Mouse (Mus musculus): ENCODE measurements around the gene Ldlrap1.

Ldlrap1 gene

DNA sequence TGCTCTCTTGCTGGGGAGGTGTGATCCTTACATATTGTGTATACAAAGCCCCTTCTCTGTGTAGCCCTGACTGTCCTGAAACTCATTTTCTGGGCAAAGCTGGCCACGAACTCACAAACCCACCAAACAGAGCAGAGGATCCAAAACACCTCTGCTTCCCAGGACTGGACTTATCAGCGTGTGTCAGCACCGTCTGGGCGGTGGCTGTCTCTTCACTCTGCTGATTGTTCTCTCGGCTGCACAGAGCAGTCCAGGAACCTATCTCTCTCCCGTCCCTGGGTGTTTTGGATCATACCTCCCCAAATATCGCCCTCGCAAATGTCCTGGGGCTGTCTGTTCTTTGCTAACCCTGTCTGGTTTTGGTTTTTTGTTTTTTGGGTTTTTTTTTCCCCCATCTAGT lies 48.3 kb downstream of the Ldlrap1 start:
- DNase-seq (ENCODE audit: low spot score in 2 of 2): no peak

DNA sequence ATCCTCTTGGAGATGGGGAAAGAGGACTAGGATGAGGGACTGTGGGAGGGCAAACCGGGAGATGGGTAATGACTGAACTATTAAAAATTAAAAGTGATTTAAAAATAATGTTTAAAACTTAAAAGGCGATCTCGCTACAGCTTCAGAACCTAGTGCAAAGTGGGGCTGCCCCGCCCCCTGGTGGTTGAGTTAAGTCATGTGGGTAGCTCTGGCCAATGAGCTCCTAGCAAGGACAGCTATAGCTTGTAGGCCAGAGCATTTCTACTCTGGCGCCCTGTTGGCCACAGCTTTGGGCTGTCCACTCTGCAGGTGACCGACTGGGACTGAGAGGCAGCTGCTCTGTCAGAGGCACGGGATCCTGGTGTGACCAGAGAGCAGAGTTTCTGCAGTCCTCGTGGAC lies 53.9 kb downstream of the Ldlrap1 start:
- DNase-seq (ENCODE audit: low spot score in 2 of 2): peak; percentile 52 to 75

DNA sequence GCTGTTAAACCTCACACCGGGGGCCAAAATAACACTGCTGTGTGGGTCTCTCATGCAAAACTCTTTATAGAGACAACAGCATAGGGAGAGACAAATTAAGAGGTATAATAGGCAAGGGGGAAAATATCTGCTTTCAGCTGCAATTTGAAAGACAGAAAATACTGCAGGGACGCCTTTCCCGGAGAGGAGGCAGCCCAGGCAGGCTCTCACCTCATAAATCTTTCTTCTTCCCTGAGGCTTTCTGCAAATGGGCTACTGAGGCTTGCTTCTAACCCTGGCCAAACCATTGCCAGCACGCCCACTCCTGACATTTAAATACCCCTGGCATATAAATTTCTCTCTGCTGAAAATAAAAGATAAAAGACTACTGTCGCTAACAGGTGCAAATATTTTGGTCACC lies 62.5 kb downstream of the Ldlrap1 start:
- DNase-seq (ENCODE audit: low spot score in 2 of 2): no peak

DNA sequence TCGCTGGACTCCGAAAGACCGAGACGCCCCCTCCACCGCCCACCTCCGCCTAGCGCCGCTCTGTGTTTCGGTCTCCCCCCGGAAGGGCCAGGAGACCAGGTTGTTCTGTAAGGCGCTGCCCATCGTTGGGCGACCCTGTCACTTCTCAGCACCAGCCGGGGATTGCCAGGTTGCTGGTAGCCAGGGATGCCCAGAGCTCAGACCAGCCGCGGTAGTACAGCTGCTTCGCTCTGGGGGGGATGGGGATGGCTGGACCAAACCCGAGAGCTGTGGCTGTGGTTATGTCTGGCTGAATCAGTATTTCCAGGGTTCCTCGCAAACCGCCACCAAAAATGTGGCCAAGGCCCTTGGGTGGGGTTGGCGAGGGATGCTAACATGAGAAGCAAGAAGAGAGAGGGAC lies 63.2 kb downstream of the Ldlrap1 start:
- no peak for DNase-seq (ENCODE audit: low spot score in 2 of 2)

DNA sequence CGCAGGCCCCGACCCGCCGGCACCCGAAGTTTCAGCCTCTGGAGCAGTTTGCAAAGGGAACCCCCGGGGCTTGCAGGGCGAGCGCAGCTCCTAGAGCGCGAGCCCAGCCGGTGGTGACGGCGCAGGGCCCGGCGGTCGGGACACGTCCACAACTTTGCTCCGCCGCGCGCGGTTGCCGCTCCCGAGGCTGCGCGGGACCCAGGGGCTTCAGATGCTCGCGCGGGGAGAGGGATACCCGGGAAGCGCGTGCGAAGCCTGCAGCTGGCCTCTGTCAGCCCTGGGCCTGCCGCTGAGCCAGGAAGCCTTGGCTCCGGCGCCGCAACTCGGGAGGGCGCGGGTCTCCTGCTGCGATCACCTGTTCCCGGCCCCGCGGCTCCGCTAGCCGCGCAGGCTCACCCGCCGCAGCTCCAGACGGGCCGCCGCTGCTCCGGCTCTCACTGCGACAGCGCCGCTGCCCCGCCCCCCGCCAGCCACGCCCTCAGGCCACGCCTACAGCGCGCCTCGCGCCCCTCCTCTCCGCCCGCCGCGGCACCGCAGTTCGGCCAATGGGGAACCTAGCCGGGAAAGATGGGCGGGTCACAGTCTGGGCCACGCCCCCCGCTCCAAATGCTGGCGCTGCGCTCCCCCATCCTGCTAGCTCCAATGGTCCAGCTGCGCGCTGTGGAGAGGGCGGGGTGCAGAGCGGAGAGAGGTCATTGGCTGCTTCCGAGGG lies 63.8 kb downstream of the Ldlrap1 start, which contains the start of gene Man1c1:
Gene Man1c1 (minus strand): TSS at position 456 of the 712 bp plus-strand sequence.
- peak; percentile 98 to 99 for DNase-seq (ENCODE audit: low spot score in 2 of 2)

DNA sequence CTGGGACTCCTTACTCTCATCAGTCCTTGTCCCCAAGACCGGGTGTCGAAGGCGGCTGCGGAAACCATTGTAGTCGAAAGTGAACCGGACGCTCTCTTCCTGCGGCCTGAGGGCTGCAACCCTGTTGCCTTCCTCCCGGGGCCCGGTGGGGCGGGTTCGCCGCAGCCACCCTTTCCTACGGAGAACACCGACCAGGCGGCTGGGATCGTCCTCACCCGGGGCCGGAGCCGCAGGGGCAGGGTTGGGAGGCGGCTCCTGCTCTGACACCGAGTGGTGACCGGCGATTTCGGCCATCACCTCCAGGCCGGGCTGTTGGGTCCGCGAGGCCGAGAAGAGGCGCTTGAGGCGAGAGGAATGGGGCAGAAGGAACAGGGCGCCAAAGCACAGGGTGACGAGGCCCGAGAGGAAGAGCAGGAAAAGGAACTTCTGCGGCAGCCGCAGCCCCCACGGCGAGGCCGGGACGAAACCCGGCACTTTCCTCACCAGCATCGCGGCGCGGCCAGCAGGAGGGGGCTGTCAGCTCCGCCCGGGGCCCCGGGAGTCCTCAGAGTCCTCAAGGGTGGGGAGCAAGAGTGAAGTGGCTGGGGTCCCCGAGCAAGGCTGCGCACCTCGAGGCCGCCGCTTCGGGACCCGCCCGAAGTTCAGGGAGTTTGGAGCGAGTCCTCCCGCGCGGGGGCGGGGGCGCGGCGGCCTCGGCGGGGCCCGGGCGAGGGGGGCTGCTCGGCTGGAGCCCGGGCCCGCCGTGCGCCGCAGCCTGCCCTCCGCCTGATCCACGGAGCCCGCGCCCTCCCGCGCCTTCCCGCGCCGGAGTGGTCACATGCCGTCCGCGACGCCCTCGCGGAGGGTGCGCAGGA lies 64.6 kb downstream of the Ldlrap1 start:
- no peak for DNase-seq (ENCODE audit: low spot score in 2 of 2)

DNA sequence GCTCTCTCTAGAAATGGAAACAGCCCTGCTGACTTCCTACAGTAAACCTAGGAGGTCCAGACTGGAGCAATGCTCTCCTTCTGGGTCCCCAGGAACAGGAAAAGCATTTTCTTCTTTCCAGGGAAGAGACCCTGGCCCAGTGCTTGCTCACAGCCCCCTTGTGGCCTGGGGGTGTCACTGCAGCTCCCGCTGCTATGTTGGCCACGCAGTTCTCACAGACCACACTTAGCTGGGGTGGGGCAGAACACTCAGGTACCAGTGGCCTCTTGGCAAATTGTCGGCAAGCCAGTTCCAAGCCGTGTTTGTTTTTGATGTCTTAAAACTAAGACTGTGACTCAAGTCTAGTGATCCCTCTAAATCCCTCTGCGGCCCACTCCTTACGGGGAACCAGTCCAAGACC lies 65.9 kb downstream of the Ldlrap1 start:
- DNase-seq (ENCODE audit: low spot score in 2 of 2): peak in 1 of 2 experiments; percentile 39

DNA sequence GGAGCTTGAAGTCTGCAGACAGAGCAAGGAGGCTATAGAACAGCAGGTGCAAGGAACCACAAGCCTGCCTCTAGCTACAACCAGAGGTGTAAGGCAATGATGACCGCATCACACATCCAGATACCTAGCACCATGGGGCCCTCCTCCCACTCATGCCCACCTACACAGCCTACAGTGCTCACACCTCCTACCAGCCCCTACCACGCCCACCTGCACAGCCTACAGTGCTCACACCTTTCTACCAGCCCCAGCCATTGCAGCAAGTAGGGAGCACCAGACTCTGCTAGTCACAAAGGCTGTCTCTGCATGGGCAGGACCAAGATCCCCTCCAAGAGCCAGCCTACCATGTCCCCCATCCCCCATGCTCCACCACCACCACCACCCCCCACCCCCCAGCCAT lies 66.9 kb downstream of the Ldlrap1 start:
- no peak for DNase-seq (ENCODE audit: low spot score in 2 of 2)

DNA sequence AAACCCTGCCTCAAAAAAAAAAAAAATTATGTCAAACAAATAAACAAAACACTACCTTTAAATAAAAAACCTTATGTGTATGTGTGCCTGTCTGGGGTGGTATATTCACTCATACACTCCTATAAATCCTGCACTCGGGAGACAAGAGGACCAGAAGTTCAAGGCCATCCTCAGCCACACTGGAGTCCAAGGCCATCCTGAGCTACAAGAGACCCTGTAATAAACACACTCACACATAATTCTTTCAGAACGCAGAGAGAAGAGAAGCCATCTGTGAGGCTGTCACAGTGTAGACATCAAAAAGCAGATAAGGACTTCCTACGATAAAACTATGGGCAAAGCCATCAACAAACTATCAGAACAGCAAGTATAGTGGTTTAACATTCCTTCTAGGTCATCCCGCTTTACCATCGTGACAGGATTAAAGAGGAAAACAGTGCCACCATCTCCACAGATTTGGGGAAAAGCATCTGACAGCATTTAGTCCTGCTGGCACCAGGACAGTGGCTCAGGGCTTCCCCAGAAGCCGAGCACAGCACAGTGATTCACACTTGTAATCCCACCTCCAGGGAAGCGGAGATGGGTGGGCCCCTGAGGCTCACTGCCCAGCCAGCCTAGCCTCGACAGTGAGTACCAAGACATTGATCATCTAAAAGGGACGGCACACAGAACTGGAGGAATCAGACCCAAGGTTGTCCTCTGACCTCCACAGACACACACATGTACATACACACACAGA lies 74.5 kb downstream of the Ldlrap1 start:
- DNase-seq (ENCODE audit: low spot score in 2 of 2): no peak

DNA sequence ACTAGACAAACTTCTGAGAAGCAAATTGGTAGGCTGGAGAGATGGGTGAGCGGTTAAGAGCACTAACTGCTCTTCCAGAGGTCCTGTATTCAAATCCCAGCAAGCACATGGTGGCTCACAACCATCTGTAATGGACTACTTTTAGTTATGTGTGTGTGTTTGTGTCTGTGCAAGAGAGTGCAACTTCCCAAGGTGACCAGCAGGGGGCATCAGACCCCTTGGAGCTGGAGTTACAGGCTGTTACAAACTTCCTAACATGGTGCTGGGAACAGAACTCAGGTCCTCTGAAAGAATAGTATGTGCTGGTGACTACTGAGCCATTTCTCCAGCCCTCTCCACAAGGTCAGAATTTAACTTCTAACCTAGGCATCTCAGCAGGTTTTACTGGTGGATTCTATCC lies 75.4 kb downstream of the Ldlrap1 start:
- DNase-seq (ENCODE audit: low spot score in 2 of 2): no peak
